Mouse (Mus musculus) megakaryocyte-erythroid progenitor cell, adult 5-6 weeks (primary cell): ENCODE measurements at regions not wholly inside any gene's neighbourhood (a gene's known extent, or its start where the extent isn't known, plus 50 kb on each side); places are given as distances from the start of the nearest gene placed in this dataset.

ENCODE experiments used
- ATAC-seq: replicated peaks from 2 replicates; pipeline ENCODE4 v1.8.0; 2016; ENCODE audit warnings: mild to moderate bottlenecking, inconsistent platforms; ENCODE audit not compliant: severe bottlenecking, poor library complexity, low FRiP score, low TSS enrichment

- ATAC-seq: no peak
Measured at GRCm38 (mm10) chr15:67048621-67049020, 547.9 kb upstream of the Lrrc6 start.

DNA sequence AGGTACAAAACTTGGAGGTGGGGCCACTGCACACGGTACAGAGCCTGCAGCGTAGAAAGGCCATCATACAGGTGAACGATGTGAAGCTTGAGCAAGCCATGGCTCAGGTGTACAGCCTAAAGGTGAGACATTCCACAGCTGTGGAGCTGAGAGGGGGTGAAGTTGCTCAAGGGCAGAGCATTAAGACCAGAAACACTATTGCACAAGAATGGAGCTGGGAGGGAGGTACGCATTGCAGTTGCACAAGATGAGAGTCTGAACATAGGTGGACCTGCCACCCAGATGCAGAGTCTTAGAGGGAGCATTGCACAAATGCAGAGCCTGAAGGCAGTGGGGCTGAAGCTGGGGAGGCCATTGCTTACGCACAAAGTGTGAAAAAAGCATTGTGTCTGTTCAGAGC, 547.4 kb upstream of the Lrrc6 start:
- no peak for ATAC-seq

DNA sequence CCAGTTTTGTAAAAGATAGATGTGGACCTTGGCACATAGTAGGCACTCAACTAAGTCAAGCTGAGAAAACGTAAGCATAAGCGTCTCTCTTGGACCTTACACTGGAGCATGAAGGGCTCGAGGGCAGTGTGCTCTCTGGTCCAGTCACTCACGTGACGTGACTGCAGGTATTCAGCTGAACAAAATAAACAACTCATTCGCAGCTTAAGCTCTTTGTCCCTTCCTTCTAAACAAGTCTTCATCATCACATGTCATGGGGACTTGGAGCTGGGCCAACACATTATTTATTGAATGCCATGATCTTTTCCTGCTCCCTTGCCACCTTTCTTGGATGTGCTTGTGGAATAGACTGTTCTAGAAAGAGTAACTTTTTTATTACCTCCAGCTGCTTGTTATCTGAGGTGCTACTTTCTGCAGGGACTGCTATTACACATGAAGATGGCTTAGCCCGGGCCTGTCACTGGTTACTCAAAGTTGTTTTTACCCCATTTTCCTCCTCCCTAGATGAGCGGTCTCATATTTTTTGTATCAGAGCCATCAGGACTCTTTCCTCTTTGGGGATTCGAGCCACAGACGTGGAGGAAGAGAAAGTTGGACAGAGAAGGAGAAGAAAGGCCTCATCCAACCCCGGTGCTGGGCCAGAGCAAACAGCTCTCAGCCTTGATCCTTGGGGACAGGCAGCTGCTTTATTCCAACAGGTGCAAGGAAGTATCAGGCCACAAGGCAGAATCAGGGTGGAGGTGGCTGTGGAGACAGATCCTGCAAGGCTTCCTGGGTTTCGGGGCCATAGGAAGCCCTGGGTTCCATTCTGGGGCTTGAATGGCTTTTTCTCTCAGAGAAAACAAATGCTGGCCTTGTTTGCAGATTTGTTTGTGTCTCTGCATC, 545.5 kb upstream of the Lrrc6 start:
- no peak for ATAC-seq

DNA sequence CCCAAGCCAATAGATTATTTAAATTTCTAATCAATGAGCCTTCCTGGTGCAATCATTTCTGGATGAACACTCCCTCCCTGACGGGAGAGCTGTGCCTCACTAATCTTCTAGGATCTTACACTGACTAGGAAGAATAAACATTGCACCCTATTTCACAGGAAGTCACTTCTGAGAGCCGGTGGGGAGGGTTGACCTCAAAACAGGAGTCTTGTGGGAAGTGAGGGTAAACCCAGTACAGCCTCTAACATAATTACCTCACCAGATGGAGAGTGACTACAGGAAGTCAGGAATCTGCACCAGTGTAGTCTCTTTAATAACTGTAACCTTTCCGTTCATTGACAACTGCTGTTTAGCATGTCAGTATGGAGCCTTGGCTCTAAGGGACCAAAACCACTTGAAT, 544.6 kb upstream of the Lrrc6 start:
- ATAC-seq: no peak

DNA sequence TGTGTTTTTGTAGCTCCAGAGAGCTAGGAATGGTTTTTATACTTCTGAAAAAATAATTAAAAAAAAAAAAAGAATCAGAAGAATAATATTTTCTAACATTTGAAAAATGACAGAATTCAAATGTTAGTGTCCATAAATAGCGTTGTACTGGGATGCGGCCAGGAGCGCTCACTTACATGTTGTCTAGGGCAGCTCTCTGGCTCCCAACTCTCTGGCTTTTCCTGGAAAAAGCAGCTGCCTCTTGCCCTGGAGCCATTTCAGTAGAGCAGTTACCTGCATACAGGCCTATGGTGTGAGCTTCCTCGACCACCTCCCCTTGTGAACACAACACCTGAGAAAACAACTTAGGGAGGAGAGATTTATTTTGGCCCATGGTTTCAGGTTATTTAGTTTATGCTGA, 544.1 kb upstream of the Lrrc6 start:
- ATAC-seq: no peak

DNA sequence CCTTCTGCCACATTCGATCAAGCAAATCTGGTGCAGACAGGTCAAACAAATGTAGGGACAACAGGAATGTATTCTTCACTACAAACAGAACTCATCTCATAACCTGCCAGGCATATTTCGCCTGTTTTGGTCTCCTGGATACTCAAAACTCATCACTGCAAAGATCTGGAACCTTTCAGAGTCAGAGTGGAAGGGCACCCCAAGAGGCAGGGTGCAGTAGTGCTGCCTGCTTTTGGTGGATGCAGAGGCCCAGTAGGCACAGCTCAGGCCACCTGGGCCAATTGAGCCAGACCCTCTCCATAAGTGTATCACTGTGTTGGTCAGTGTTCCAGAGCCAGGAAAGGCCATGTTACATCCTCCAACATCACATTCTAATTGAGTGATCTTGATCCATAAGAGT, 541.4 kb upstream of the Lrrc6 start:
- peak; percentile 75 for ATAC-seq

GRCm38 (mm10) chr15:67040229-67040628, 539.5 kb upstream of the Lrrc6 start:
- no peak for ATAC-seq

GRCm38 (mm10) chr15:67039421-67039907, 538.8 kb upstream of the Lrrc6 start:
- ATAC-seq: peak; percentile 90

- ATAC-seq: no peak
Measured at GRCm38 (mm10) chr15:67037647-67038046, 536.9 kb upstream of the Lrrc6 start.

DNA sequence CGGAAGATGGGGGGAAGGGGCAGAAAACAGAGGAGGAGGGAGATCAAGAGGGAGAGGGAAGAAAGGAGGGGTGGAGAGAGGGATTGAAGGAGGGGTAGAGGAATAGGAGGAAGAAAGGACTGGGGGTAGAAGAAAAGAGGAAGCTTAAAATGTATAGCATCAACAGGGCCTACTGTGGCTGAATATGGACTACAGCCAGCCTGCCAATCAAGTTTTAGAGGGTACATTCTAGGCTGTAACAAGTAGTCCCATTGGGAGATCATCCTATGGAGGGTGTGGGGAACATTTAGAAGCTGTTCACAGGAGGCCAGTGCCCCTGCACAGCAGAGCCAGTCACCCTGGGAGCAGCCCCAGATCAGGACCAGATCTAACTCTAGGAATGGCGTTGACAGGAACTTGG, 535.6 kb upstream of the Lrrc6 start:
- no peak for ATAC-seq

- no peak for ATAC-seq
Measured at GRCm38 (mm10) chr15:67033936-67034335, 533.2 kb upstream of the Lrrc6 start.

DNA sequence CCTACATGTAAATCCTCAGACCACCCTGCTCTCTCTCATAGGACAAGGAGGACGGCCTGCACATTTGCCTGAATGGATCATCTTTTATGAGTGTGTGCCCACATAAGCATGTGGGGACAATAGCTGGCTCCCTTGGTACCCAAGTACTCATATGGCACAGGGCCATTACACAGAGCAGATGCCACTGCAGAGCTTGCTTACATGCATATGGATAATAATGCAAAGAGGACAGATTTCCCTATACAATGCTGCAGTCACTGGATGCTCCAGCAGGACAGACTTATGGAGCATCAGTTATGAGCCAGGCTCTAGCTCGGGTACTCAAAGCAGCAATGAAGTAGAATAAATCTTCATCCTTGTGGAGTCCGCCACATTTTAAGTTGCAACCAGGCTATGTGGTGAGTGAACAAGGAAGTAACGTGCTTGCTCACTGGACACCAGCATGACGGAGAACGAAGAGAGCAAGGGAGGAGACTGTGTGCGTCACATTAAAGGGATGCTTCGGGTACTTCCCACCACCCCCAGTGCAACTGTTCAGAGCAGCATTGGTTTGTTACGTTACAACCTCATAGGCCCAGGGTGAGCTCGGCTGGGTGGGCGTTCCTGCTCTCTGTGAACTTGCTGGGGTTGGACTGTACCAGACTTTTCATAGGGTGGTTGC, 531.3 kb upstream of the Lrrc6 start:
- no peak for ATAC-seq

GRCm38 (mm10) chr15:67030975-67031374, 530.3 kb upstream of the Lrrc6 start:
- 0 out of 2 replicates have a peak, but pooled peaks have one; percentile 16 for ATAC-seq

GRCm38 (mm10) chr15:67028161-67028560, 527.5 kb upstream of the Lrrc6 start:
- ATAC-seq: no peak

GRCm38 (mm10) chr15:67027751-67028150, 527.0 kb upstream of the Lrrc6 start:
- no peak for ATAC-seq

DNA sequence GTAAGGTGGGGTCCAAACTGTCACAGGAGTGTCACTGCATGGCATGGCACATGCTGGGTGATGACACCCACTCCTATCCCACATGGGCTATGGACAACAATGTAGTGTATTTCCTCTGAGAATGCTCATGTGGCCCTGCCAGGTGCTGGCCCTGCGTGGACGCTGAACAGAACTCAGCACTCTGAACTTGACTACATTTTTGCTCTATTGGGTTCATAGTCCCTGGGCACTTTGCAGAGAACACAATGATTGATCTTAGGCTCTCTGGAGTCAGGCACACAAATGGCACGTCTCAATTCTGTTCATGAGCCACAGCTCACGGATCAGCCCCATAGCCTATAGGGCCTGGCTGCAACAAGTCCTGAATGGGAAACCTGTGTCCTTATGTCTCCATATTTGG, 525.0 kb upstream of the Lrrc6 start:
- ATAC-seq: no peak

DNA sequence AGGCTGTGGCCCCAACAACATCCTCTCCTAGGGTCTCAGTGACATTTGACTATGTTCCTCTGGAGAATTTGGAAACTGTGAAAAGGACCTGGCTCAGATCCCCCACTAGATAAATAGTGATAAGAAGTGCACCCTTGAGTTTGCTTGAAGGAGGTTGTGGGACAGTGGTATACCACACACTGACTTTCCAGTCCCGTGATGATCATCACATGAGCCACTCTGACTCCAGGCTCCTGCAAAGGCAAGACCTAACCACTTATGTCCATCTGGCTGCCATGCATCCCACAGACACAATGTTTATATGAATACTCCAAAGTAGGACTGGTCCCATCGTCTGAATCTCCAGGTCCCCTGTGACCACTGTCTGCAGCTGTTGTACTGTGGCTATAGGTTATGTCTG, 523.7 kb upstream of the Lrrc6 start:
- no peak for ATAC-seq

- no peak for ATAC-seq
Measured at GRCm38 (mm10) chr15:67023081-67023480, 522.4 kb upstream of the Lrrc6 start.

DNA sequence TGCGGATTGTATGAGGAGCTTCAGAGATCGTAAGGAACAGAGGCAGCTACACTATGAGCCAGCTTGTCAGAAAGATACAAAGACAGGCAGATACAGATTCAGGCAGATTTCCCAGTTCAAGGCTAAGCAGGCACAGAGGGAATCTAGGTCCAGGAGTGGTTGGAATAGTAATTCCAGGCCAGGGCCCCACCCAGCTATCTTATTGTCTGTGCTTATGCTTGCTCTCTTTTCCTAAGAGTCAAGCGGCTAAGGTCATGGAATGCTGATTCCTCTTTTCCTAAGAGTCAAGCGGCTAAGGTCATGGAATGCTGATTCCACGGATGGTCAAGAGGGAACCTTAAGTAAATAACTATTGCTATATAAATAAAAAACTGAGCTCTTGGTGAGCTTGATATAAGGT, 520.7 kb upstream of the Lrrc6 start:
- ATAC-seq: no peak

- ATAC-seq: no peak
Measured at GRCm38 (mm10) chr15:67019891-67020290, 519.2 kb upstream of the Lrrc6 start.

DNA sequence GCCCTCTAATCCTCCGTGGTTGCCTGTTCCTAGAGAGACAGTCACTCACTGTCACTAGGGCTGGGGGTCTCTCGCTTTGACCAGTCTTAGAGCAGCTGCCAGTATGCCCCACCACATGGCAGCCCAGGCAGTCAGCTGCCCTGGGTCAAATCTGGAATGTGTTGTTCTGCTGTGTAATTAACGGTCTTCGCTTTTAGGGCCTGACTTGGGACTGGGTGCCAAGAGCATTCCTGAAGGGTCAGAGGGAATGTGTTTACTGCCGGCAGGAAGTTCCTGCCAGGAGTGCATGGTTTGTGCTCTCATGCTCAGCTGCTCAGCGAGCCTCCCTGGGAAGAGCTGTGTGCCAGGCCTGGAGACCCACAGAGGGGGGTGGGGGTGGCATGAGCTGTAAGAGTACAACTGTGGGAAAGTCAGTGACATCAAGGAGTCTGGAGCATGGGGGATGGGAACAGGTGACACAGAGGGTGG, 518.5 kb upstream of the Lrrc6 start:
- no peak for ATAC-seq
